Comparison of ENCODE assay signal across 10 mouse cellular contexts in the genomic region with DNA sequence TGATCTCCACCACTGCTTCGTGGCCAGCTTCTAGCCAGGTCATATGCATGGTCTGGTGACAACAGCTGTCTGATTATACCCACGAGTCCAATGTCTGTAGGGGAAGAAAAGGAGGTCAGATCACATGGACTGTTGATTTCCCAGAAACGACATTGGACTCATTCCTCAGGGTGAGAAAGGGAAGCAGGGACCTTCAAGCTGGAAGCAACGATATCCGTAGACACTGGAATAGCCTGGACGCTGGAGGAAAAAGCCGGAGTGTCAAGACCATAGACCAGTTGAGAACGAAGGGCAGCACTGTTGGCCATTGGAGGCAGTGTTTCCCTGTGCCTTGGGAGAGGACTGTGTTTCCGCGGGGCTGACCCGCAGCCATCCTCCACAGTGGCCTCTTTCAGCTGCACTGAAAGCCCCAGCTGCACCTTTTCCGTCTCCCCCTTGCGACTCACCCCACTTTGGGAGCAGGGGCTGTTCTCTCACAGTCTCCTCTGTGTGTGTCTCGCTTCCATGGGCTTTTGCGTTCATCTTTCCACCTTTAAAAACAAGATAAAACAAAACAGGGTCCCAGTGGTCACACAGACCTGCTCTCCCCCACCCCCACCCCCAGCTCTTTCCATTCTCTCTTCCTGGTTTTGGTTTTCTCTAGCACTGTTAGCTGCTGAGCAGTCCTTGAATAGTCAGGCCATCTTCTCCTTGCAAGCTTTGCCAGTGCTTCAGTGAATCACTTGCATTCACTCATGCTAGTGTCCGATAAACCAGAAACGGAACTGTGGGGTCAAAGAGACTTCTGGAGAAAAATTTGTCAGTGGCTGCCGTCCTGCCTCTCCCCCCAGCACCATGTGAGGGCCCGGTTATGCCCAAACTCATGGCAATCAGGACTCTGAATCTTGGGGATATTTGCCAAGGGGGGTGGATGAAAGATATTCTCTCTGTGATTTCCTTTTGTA. TPM values are rescaled to one million over a fixed set of nuclear protein-coding genes. Genes with fewer than 3 reads are reported as not detected.
DNase-seq lines count a peak whose midpoint lies in the region; ATAC-seq and TF ChIP-seq lines count a peak whose summit lies in the region.
"Had no signal": no experiment of that assay in that cellular context is flagged by ENCODE, and none has a peak within 500 bp of the region (broad histone marks: within the 10 kb centered on the region; RNA-seq: fewer than 3 reads in every experiment).

No protein-coding gene starts in this region.

- TF ChIP-seq POLR2A in kidney, adult 2 months (IDR thresholded peaks at IDR 0.05; ENCODE audit: low read depth, low read length): no peak

- no peaks in the 10 kb centered on the region for H3K9me3 ChIP-seq in forebrain, embryonic 13.5 days (replicated peaks)
- H3K9me3 ChIP-seq in hindbrain, embryonic 16.5 days (ENCODE audit: control insufficient read depth, low read length): no peaks in the 10 kb centered on the region
- H3K9me3 ChIP-seq: neural tube, embryonic 12.5 days had no signal

- no peak overlapping the region for H3K4me3 ChIP-seq in kidney, adult 2 months (ENCODE audit: insufficient read depth, low read depth, low read length)
- H3K4me3 ChIP-seq in forebrain, embryonic 13.5 days: no peak overlapping the region
- no peak overlapping the region for H3K4me3 ChIP-seq in hindbrain, embryonic 16.5 days (ENCODE audit: low read length)
- H3K4me3 ChIP-seq: neural tube, embryonic 12.5 days had no signal

- peak overlapping the region; percentile 22; the same call in 1 of the 2 replicates for H3K27ac ChIP-seq in kidney, adult 2 months (ENCODE audit: insufficient read depth, low read depth, low read length)
- peak overlapping the region; percentile 71 for H3K27ac ChIP-seq in forebrain, embryonic 13.5 days
- peak overlapping the region; percentile 63 for H3K27ac ChIP-seq in hindbrain, embryonic 16.5 days (ENCODE audit: low read depth, low read length)
- H3K27ac ChIP-seq: neural tube, embryonic 12.5 days had no signal

- H3K27me3 ChIP-seq in kidney, adult 2 months (replicated peaks; ENCODE audit: control insufficient read depth, insufficient read depth, low read length): no peaks in the 10 kb centered on the region
- H3K27me3 ChIP-seq in forebrain, embryonic 13.5 days: no peaks in the 10 kb centered on the region
- no peaks in the 10 kb centered on the region for H3K27me3 ChIP-seq in hindbrain, embryonic 16.5 days (replicated peaks; ENCODE audit: control insufficient read depth, insufficient read depth, low read length)
- H3K27me3 ChIP-seq: neural tube, embryonic 12.5 days; Patski had no signal

- 27% methylated on average over 19 of the region's 19 CpGs for WGBS in kidney, adult 2 months
- WGBS in forebrain, embryonic 13.5 days: 50% methylated on average over 19 of the region's 19 CpGs
- 48% methylated on average over 19 of the region's 19 CpGs for WGBS in hindbrain, embryonic 16.5 days

- peak; percentile 63 for DNase-seq in kidney, adult 2 months
- no peak for DNase-seq in kidney, adult 18-20 months
- DNase-seq in lung, postnatal 14 days: peak; percentile 49
- no peak for DNase-seq in thymus, postnatal 14 days
- no peak for DNase-seq in cerebellum, adult 18-20 months
- no peak for DNase-seq in spleen, postnatal 36 days (ENCODE audit: low spot score in 2 of 2)

- peak overlapping the region; percentile 27 for H3K9ac ChIP-seq in forebrain, embryonic 13.5 days
- H3K9ac ChIP-seq in hindbrain, embryonic 16.5 days (ENCODE audit: low read depth, low read length): no peak overlapping the region
- H3K9ac ChIP-seq: neural tube, embryonic 12.5 days had no signal

- no peaks in the 10 kb centered on the region for H3K36me3 ChIP-seq in kidney, adult 2 months (ENCODE audit: control insufficient read depth, insufficient read depth, low read length)
- no peaks in the 10 kb centered on the region for H3K36me3 ChIP-seq in forebrain, embryonic 13.5 days (ENCODE audit: poor library complexity, severe bottlenecking)
- no peaks in the 10 kb centered on the region for H3K36me3 ChIP-seq in hindbrain, embryonic 16.5 days (ENCODE audit: control insufficient read depth, insufficient read depth, low read length)
- H3K36me3 ChIP-seq: neural tube, embryonic 12.5 days had no signal

- ATAC-seq in forebrain, embryonic 13.5 days: no peak
- 0 out of 2 replicates have a peak, but pooled peaks have one; percentile 25 for ATAC-seq in hindbrain, embryonic 16.5 days
- ATAC-seq: Patski had no signal

- H3K4me1 ChIP-seq in kidney, adult 2 months (ENCODE audit: control insufficient read depth, insufficient read depth, low read length): peaks cover 36% of the 10 kb centered on the region
- peaks cover 44% of the 10 kb centered on the region for H3K4me1 ChIP-seq in forebrain, embryonic 13.5 days
- H3K4me1 ChIP-seq in hindbrain, embryonic 16.5 days (ENCODE audit: control insufficient read depth, insufficient read depth, low read depth, low read length): peaks cover 39% of the 10 kb centered on the region

- peak; percentile 53 for TF ChIP-seq CTCF in kidney, adult 2 months (conservative IDR thresholded peaks at IDR 0.05; ENCODE audit: insufficient read depth, insufficient read length, low read depth, low read length)

- no peak overlapping the region for H3K4me2 ChIP-seq in forebrain, embryonic 13.5 days
- H3K4me2 ChIP-seq in hindbrain, embryonic 16.5 days (ENCODE audit: low read length): no peak overlapping the region
- H3K4me2 ChIP-seq: neural tube, embryonic 12.5 days had no signal

RNA-seq across cellular contexts. Expression of a gene that starts 36.5 kb away (rescaled TPM):
- polyA plus RNA-seq in kidney, adult 2 months (2012; rRNA removed): 29.4 and 33.3 TPM in 2 replicates
- 16.9 and 17.3 TPM in 2 replicates for polyA plus RNA-seq in forebrain, embryonic 13.5 days (2015; fragmentation: Nextera tagmentation; extraction: Ambion mirVana)
- 16.3 and 21.4 TPM in 2 replicates for polyA plus RNA-seq in hindbrain, embryonic 16.5 days (2015; fragmentation: Nextera tagmentation; extraction: Ambion mirVana)

Comparison
In these comparisons a context has a peak if more than half of its experiments do, and no peak if none do; other contexts are left out.
1. DNase-seq: peak in kidney, adult 2 months (single experiment) and lung, postnatal 14 days (single experiment); none in kidney, adult 18-20 months (single experiment), thymus, postnatal 14 days (single experiment), cerebellum, adult 18-20 months (0 of 2) and spleen, postnatal 36 days (0 of 2).
2. Peak in every context shown above with its lines, with median percentiles within 50 percentile points of each other: H3K27ac ChIP-seq.